Mouse (Mus musculus): Measurements from ENCODE around the gene Mydgf. TPM values are rescaled to one million over a fixed set of nuclear protein-coding genes. Genes with fewer than 3 reads are reported as not detected.
A peak's percentile ranks its signal among the peaks of the same experiment; 100 is the strongest.

Mydgf gene
- 105 and 127 TPM in 2 replicates for polyA plus RNA-seq (2015; fragmentation: Nextera tagmentation; extraction: Ambion mirVana)

DNA sequence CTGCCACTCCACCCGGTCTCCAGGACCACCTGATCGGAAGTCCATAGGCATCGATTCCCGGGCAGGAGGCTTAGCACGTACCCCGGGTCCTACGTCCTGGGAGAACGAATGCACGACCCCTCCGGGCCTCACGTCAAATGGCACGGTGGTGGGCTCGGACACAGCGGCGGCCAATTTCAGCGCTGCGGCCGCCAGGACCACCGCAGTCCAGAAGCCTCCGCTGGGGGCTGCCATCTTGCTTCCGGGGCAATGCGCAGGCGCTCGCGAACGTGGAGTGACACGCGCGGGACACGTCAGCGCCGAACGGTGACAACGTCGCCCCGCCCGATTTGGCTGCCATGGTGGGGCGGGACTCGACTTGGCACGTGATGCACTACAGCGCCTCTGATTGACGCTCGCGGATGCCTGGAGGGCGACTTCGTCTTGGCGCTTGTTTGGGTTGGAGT, at the start of gene Mydgf:
TSS of gene Mydgf (minus strand) at position 263 of the 446 bp plus-strand sequence.
- peak within 1 kb of the TSS; percentile 87 for H3K4me2 ChIP-seq (replicated peaks)
- WGBS, result under 1% methylated on average over 47 of the region's 47 CpGs

GRCm38 (mm10) chr17:56233389-56233788, 49.7 kb upstream of the Mydgf start:
- H3K9ac ChIP-seq, result no peak overlapping the region
- H3K9me3 ChIP-seq, result no peaks in the 10 kb centered on the region
- 53% methylated on average over 8 of the region's 8 CpGs for WGBS
- no peaks in the 10 kb centered on the region for H3K36me3 ChIP-seq
- H3K4me1 ChIP-seq (replicated peaks), result peaks cover 5% of the 10 kb centered on the region; the same call in 1 of the 2 replicates
- H3K4me3 ChIP-seq (replicated peaks), result no peak overlapping the region
- 0 out of 2 replicates have a peak overlapping the region, but pooled peaks have one; percentile 10 for H3K4me2 ChIP-seq (replicated peaks)
- no peak overlapping the region for H3K27ac ChIP-seq
- peak; percentile 18; the same call in 1 of the 2 replicates for ATAC-seq
- no peaks in the 10 kb centered on the region; the same call in 1 of the 2 replicates for H3K27me3 ChIP-seq (replicated peaks)

More for the DNA sequence above, at the start of gene Mydgf:
- peak; percentile 94 for ATAC-seq
- Histone ChIP-seq H3K27ac (peak within 1 kb of the TSS; percentile 72), H3K27me3 (replicated peaks) (no peaks in the 10 kb centered on the region), H3K4me1 (replicated peaks) (peaks cover 29% of the 10 kb centered on the region), H3K36me3 (peaks cover 42% of the 10 kb centered on the region), H3K9me3 (no peaks in the 10 kb centered on the region), H3K9ac (peak within 1 kb of the TSS; percentile 82), H3K4me3 (replicated peaks) (peak within 1 kb of the TSS; percentile 81)

GRCm38 (mm10) chr17:56229943-56230342, 46.2 kb upstream of the Mydgf start:
- Histone ChIP-seq H3K27me3 (replicated peaks) (no peaks in the 10 kb centered on the region), H3K4me1 (replicated peaks) (peaks cover 5% of the 10 kb centered on the region; the same call in 1 of the 2 replicates), H3K27ac (no peak overlapping the region), H3K4me3 (replicated peaks) (no peak overlapping the region), H3K9ac (no peak overlapping the region), H3K4me2 (replicated peaks) (no peak overlapping the region), H3K9me3 (no peaks in the 10 kb centered on the region), H3K36me3 (no peaks in the 10 kb centered on the region)
- 61% methylated on average over 10 of the region's 10 CpGs for WGBS
- ATAC-seq, result no peak

DNA sequence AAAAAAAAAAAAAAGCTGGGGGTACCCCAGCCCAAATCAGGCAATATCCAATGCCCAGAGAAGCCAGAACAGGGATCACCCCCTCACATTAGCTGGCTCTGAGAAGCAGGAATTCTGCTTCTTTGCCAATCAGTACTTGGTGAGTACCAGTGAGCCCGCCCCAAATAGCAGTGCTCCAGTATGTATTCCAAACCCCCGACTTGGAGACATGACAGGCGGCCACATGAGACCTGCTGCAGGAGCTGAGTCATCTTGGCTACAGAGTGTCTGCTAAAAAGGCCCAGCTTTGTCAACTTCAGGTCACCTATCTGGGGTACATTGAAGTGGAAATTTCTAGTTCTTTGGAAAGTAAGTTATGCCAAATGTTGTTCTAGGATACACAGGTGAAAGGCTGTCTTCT, 42.8 kb upstream of the Mydgf start:
- 68% methylated on average over 3 of the region's 3 CpGs for WGBS
- H3K36me3 ChIP-seq, result no peaks in the 10 kb centered on the region
- no peaks in the 10 kb centered on the region for H3K27me3 ChIP-seq (replicated peaks)
- no peak overlapping the region for H3K27ac ChIP-seq
- H3K4me3 ChIP-seq (replicated peaks), result no peak overlapping the region
- H3K4me2 ChIP-seq (replicated peaks), result no peak overlapping the region
- no peaks in the 10 kb centered on the region for H3K9me3 ChIP-seq
- no peaks in the 10 kb centered on the region for H3K4me1 ChIP-seq (replicated peaks)
- no peak for ATAC-seq
- no peak overlapping the region for H3K9ac ChIP-seq

GRCm38 (mm10) chr17:56224916-56225315, 41.2 kb upstream of the Mydgf start:
- no peak overlapping the region for H3K9ac ChIP-seq
- 11% methylated on average over 1 of the region's 1 CpGs for WGBS
- no peaks in the 10 kb centered on the region for H3K27me3 ChIP-seq (replicated peaks)
- H3K36me3 ChIP-seq, result no peaks in the 10 kb centered on the region
- no peak overlapping the region for H3K4me2 ChIP-seq (replicated peaks)
- H3K4me1 ChIP-seq (replicated peaks), result no peaks in the 10 kb centered on the region
- no peak for ATAC-seq
- H3K4me3 ChIP-seq (replicated peaks), result no peak overlapping the region
- H3K9me3 ChIP-seq, result no peaks in the 10 kb centered on the region
- H3K27ac ChIP-seq, result no peak overlapping the region

- no peaks in the 10 kb centered on the region for H3K9me3 ChIP-seq
- H3K9ac ChIP-seq, result no peak overlapping the region
- H3K4me1 ChIP-seq (replicated peaks), result peaks cover 16% of the 10 kb centered on the region
- H3K36me3 ChIP-seq, result no peaks in the 10 kb centered on the region
- 40% methylated on average over 3 of the region's 3 CpGs for WGBS
- no peak for ATAC-seq
- no peak overlapping the region; the same call in 1 of the 2 replicates for H3K4me2 ChIP-seq (replicated peaks)
- H3K27me3 ChIP-seq (replicated peaks), result no peaks in the 10 kb centered on the region
- no peak overlapping the region for H3K27ac ChIP-seq
- H3K4me3 ChIP-seq (replicated peaks), result no peak overlapping the region
Measured at GRCm38 (mm10) chr17:56219805-56220204, 36.1 kb upstream of the Mydgf start.

GRCm38 (mm10) chr17:56219251-56219650, 35.5 kb upstream of the Mydgf start:
- ATAC-seq, result no peak; the same call in 1 of the 2 replicates
- peak overlapping the region; percentile 83 for H3K9ac ChIP-seq
- H3K4me2 ChIP-seq (replicated peaks), result peak overlapping the region; percentile 63
- peaks cover 16% of the 10 kb centered on the region for H3K4me1 ChIP-seq (replicated peaks)
- no peaks in the 10 kb centered on the region for H3K27me3 ChIP-seq (replicated peaks)
- peak overlapping the region; percentile 88 for H3K4me3 ChIP-seq (replicated peaks)
- WGBS, result 38% methylated on average over 12 of the region's 12 CpGs
- H3K27ac ChIP-seq, result peak overlapping the region; percentile 67
- H3K36me3 ChIP-seq, result no peaks in the 10 kb centered on the region
- no peaks in the 10 kb centered on the region for H3K9me3 ChIP-seq

- WGBS, result under 1% methylated on average over 77 of the region's 78 CpGs
- peaks cover 19% of the 10 kb centered on the region for H3K4me1 ChIP-seq (replicated peaks)
- H3K9ac ChIP-seq, result peak within 1 kb of the TSS; percentile 83
- ATAC-seq, result peak; percentile 99
- no peaks in the 10 kb centered on the region for H3K36me3 ChIP-seq
- peak within 1 kb of the TSS; percentile 88 for H3K4me3 ChIP-seq (replicated peaks)
- H3K9me3 ChIP-seq, result no peaks in the 10 kb centered on the region
- H3K4me2 ChIP-seq (replicated peaks), result peak within 1 kb of the TSS; percentile 79
- H3K27ac ChIP-seq, result peak within 1 kb of the TSS; percentile 89
- H3K27me3 ChIP-seq (replicated peaks), result no peaks in the 10 kb centered on the region
Measured at GRCm38 (mm10) chr17:56218377-56219191, 34.9 kb upstream of the Mydgf start, which contains the start of gene Dpp9. Dpp9 (minus strand) TSS chr17:56218905.

DNA sequence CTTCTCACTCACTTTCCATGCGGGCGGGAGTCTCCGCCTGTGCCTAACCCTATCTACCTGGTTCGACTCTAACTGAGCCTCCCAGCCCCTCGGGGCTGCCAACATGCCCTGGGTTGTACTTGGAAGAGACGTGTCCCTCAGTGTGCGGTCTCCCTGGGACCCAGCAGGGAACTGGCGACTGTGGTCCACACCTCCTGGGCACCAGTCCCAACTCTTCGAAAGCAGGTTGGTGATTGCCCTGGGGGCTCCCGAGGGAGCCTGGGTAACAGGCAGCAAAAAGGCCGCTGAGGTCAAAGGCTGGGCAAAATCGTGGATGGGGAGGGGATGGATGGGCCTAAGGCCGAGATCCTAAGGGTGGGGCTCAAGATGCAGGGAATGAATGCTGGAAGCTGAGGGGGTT, 34.0 kb upstream of the Mydgf start:
- no peaks in the 10 kb centered on the region for H3K27me3 ChIP-seq (replicated peaks)
- WGBS, result 67% methylated on average over 13 of the region's 13 CpGs
- peaks cover 19% of the 10 kb centered on the region for H3K4me1 ChIP-seq (replicated peaks)
- no peaks in the 10 kb centered on the region for H3K36me3 ChIP-seq
- peak overlapping the region; percentile 79 for H3K4me2 ChIP-seq (replicated peaks)
- no peaks in the 10 kb centered on the region for H3K9me3 ChIP-seq
- ATAC-seq, result no peak
- no peak overlapping the region for H3K27ac ChIP-seq
- H3K4me3 ChIP-seq (replicated peaks), result peak overlapping the region; percentile 88
- peak overlapping the region; percentile 83 for H3K9ac ChIP-seq

- peaks cover 21% of the 10 kb centered on the region for H3K36me3 ChIP-seq
- H3K4me1 ChIP-seq (replicated peaks), result peaks cover 19% of the 10 kb centered on the region
- no peak overlapping the region for H3K4me3 ChIP-seq (replicated peaks)
- no peaks in the 10 kb centered on the region for H3K27me3 ChIP-seq (replicated peaks)
- 90% methylated on average over 1 of the region's 1 CpGs for WGBS
- no peak overlapping the region for H3K27ac ChIP-seq
- no peak for ATAC-seq
- no peak overlapping the region for H3K9ac ChIP-seq
- H3K4me2 ChIP-seq (replicated peaks), result no peak overlapping the region
- no peaks in the 10 kb centered on the region for H3K9me3 ChIP-seq
Measured at GRCm38 (mm10) chr17:56214229-56214628, 30.5 kb upstream of the Mydgf start.

- Histone ChIP-seq H3K9ac (no peak overlapping the region), H3K9me3 (no peaks in the 10 kb centered on the region), H3K36me3 (peaks cover 32% of the 10 kb centered on the region), H3K27me3 (replicated peaks) (no peaks in the 10 kb centered on the region), H3K4me3 (replicated peaks) (no peak overlapping the region), H3K4me1 (replicated peaks) (peaks cover 15% of the 10 kb centered on the region), H3K4me2 (replicated peaks) (no peak overlapping the region), H3K27ac (no peak overlapping the region)
- 25% methylated on average over 6 of the region's 6 CpGs for WGBS
- ATAC-seq, result peak; percentile 53; the same call in 1 of the 2 replicates
Measured at GRCm38 (mm10) chr17:56212676-56213075, 29.0 kb upstream of the Mydgf start.

- Histone ChIP-seq H3K4me1 (replicated peaks) (0 out of 2 replicates have a peak, but pooled peaks cover 2% of the 10 kb centered on the region), H3K27ac (no peak overlapping the region), H3K4me2 (replicated peaks) (no peak overlapping the region), H3K9ac (no peak overlapping the region), H3K36me3 (peaks cover 37% of the 10 kb centered on the region), H3K4me3 (replicated peaks) (no peak overlapping the region), H3K9me3 (no peaks in the 10 kb centered on the region), H3K27me3 (replicated peaks) (no peaks in the 10 kb centered on the region)
- ATAC-seq, result 0 out of 2 replicates have a peak, but pooled peaks have one; percentile 23
- 78% methylated on average over 2 of the region's 2 CpGs for WGBS
Measured at GRCm38 (mm10) chr17:56211090-56211489, 27.4 kb upstream of the Mydgf start.
